Mouse (Mus musculus): ENCODE data around the gene Srcin1. TPM values are rescaled to one million over a fixed set of nuclear protein-coding genes. Genes with fewer than 3 reads are reported as not detected.

Srcin1 gene
- 0.02 TPM in 1 of 2 replicates, not detected in the other for polyA plus RNA-seq (2015; fragmentation: Nextera tagmentation; extraction: Ambion mirVana)

DNA sequence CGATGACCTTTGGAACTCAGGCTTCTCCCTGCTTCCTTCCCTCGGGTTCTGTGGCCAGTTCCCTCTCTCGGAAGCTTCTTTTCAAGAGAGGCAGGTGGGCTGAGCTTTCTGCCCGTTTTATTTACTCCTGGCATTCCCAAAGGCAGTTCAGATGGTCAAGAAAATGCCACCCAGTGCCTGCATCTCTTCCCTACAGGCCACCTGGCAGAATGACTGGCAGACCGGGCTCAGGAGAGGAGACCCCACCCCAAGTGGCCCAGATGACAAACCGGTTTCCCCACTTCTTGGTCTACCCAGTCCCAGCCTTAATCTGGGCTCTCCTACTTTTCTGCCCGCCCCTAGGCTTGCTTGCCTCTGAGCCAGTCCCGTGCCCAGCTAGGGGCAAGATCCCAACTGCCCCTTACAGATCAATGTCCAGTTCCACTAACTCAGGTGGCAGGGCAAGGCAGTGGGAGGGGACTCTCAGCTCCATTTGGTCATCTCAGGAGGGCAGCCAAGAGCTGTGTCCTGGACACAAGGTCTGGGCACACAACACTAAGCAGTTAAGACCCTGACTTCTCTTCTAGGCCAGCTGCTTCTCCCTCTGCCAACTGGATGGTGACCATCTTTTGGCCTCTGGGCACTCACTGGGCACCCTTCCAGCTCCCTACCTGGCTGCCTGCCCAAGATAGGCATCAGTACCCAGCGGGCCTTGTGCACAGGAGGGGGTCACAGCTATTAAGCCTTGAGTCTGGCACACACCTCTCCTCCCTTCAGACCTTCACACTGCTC lies at the start of gene Srcin1:
Gene Srcin1, minus strand, starts transcription at position 51 of the 771 bp plus-strand sequence.
- peaks cover 94% of the 10 kb centered on the region for H3K27me3 ChIP-seq
- H3K9ac ChIP-seq = no peak within 1 kb of the TSS; the same call in 1 of the 2 replicates
- no peaks in the 10 kb centered on the region for H3K9me3 ChIP-seq (replicated peaks)
- peak within 1 kb of the TSS; percentile 79 for H3K4me2 ChIP-seq
- 24% methylated on average over 9 of the region's 9 CpGs for WGBS (ENCODE audit: insufficient replicate concordance)
- no peak for ATAC-seq (ENCODE audit: insufficient read depth)
- peak within 1 kb of the TSS; percentile 54 for H3K4me3 ChIP-seq (replicated peaks)
- H3K27ac ChIP-seq (replicated peaks) = no peak within 1 kb of the TSS
- H3K4me1 ChIP-seq (replicated peaks) = peaks cover 18% of the 10 kb centered on the region
- no peaks in the 10 kb centered on the region for H3K36me3 ChIP-seq (replicated peaks)

DNA sequence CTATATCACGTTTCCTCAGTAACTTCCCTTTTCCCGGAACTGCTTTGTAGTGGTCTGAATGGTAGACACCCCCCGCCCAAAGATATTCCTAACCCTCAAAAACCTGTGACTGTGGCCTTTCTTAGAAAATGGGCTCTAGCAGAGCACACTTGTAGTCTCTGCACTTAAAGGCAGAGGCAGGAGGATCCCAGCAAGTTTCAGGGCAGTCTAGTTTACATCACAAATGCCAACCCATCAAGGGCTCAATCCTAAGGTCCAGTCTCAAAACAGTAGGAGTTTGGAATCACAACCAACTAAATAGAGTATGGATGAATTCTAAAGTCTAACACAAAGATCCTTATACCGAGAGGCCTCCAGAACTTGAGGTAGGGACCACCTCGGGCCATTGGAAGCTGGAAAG lies 49.6 kb upstream of the Srcin1 start:
- no peak overlapping the region for H3K4me2 ChIP-seq
- H3K9ac ChIP-seq = no peak overlapping the region
- H3K9me3 ChIP-seq (replicated peaks) = no peaks in the 10 kb centered on the region
- peaks cover 21% of the 10 kb centered on the region for H3K4me1 ChIP-seq (replicated peaks)
- no peaks in the 10 kb centered on the region for H3K36me3 ChIP-seq (replicated peaks)
- peaks cover 80% of the 10 kb centered on the region for H3K27me3 ChIP-seq
- no peak overlapping the region for H3K27ac ChIP-seq (replicated peaks)
- no peak overlapping the region for H3K4me3 ChIP-seq (replicated peaks)
- 27% methylated on average over 5 of the region's 5 CpGs for WGBS (ENCODE audit: insufficient replicate concordance)
- no peak for ATAC-seq (ENCODE audit: insufficient read depth)

DNA sequence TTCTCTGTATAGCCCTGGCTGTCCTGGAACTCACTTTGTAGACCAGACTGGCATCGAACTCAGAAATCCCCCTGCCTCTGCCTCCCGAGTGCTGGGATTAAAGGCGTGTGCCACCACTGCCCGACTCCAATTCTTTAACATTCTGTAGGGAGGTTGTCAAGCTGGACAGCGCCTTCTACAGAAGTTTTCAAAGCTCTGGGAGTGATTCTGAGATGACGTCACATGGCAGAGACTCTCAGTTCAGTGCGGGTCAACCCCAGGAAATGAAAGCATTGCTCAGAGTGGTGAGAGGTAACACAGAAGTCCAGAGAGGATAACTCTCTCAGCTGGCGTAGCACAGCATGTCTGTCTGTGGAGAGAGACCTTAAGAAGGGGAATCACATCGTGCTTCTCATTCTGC lies 47.2 kb upstream of the Srcin1 start:
- Histone ChIP-seq H3K9ac (no peak overlapping the region), H3K36me3 (replicated peaks) (no peaks in the 10 kb centered on the region), H3K4me3 (replicated peaks) (no peak overlapping the region), H3K4me1 (replicated peaks) (peaks cover 8% of the 10 kb centered on the region), H3K9me3 (replicated peaks) (no peaks in the 10 kb centered on the region), H3K27ac (replicated peaks) (no peak overlapping the region), H3K27me3 (peaks cover 68% of the 10 kb centered on the region), H3K4me2 (no peak overlapping the region)
- 39% methylated on average over 9 of the region's 9 CpGs for WGBS (ENCODE audit: insufficient replicate concordance)
- ATAC-seq (ENCODE audit: insufficient read depth) = no peak

DNA sequence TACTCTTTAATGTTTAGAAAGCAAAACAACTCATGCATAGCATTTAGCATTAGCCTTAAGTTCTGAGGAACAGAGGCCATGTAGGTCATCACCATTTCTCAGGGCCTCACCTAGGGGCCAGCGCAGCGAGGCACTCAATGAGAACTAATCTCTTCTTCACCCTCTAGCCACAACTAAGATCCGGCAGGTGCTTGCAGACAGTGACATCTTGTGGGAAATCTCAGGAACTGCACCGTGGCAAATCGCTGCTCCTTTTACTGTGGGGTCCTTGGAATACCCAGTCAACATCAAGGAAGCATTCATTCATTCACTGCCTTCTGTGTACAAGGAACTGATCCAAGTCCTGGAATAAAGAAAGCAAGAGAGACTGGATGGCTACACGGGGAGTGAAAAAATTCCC lies 46.5 kb upstream of the Srcin1 start:
- Histone ChIP-seq H3K4me2 (no peak overlapping the region), H3K9ac (no peak overlapping the region), H3K4me3 (replicated peaks) (no peak overlapping the region), H3K36me3 (replicated peaks) (no peaks in the 10 kb centered on the region), H3K4me1 (replicated peaks) (peaks cover 7% of the 10 kb centered on the region), H3K9me3 (replicated peaks) (no peaks in the 10 kb centered on the region), H3K27me3 (peaks cover 68% of the 10 kb centered on the region), H3K27ac (replicated peaks) (no peak overlapping the region)
- ATAC-seq (ENCODE audit: insufficient read depth) = no peak
- 3% methylated on average over 6 of the region's 6 CpGs for WGBS (ENCODE audit: insufficient replicate concordance)

DNA sequence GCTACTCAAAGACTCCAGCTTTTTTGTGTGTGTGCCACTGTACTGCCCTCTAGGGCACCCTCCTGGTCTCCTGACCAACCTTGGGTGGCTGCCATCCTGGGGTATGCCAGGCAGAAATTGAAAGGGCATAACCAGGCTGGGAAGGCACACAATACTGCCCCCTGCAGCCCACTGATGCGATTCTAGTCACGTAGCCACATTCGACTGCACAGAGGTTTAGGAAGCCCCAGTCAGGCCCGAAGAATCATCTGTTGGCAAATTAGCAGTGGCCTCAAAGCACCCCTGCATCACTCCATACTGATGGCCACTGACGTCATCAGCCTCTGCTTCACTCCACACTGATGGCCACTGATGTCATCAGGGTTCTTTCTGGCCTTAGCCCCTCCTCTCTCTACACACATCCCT lies 43.4 kb upstream of the Srcin1 start:
- Histone ChIP-seq H3K4me3 (replicated peaks) (no peak overlapping the region), H3K9ac (no peak overlapping the region), H3K4me2 (no peak overlapping the region), H3K4me1 (replicated peaks) (peaks cover 5% of the 10 kb centered on the region), H3K9me3 (replicated peaks) (no peaks in the 10 kb centered on the region), H3K27me3 (peaks cover 59% of the 10 kb centered on the region), H3K27ac (replicated peaks) (no peak overlapping the region), H3K36me3 (replicated peaks) (no peaks in the 10 kb centered on the region)
- WGBS (ENCODE audit: insufficient replicate concordance) = 39% methylated on average over 5 of the region's 5 CpGs
- no peak for ATAC-seq (ENCODE audit: insufficient read depth)

DNA sequence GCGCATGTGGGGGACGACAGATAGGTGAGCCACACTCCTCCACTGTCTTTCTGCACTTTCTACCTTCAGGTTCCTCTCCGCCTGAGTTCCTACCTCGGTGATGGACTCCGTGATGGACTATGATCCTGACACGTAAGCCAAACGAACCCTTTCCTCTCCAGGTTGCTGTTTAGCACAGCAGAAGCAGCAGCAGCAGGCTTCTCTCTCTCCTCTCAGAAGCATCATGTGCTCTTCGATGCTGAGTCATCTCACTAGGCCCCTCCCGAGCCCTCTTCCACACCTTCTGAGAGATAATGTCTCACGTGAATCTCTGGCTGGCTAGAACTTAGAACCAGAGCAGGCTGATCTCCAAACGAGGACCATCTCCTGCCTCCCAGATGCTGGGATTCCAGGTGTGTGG lies 42.4 kb upstream of the Srcin1 start:
- H3K4me3 ChIP-seq (replicated peaks) = no peak overlapping the region
- H3K4me1 ChIP-seq (replicated peaks) = peaks cover 5% of the 10 kb centered on the region
- H3K27ac ChIP-seq (replicated peaks) = no peak overlapping the region
- WGBS (ENCODE audit: insufficient replicate concordance) = 32% methylated on average over 11 of the region's 11 CpGs
- no peak overlapping the region for H3K4me2 ChIP-seq
- no peak overlapping the region for H3K9ac ChIP-seq
- H3K27me3 ChIP-seq = peaks cover 49% of the 10 kb centered on the region
- H3K9me3 ChIP-seq (replicated peaks) = no peaks in the 10 kb centered on the region
- no peaks in the 10 kb centered on the region for H3K36me3 ChIP-seq (replicated peaks)
- no peak for ATAC-seq (ENCODE audit: insufficient read depth)

DNA sequence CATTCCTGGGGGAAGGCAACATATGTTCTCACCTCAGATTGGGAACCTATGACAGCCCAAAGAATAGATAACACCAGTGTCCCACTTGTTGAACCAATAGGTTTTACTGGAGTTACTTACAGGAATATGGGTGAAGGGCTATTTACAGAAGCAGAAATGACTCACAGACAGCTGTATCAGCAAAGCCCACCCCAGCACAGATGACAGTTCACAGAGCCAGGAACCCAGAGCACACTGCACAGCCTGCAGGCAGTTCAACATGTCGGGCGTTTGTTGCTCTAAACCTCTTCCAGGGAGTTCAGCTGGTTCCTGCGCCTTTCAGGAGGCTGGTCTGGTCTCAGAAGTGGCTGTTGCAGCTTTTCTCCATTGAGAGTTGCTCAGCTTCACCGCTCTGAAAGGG lies 39.3 kb upstream of the Srcin1 start:
- Histone ChIP-seq H3K27ac (replicated peaks) (no peak overlapping the region), H3K36me3 (replicated peaks) (no peaks in the 10 kb centered on the region), H3K9me3 (replicated peaks) (no peaks in the 10 kb centered on the region), H3K9ac (no peak overlapping the region), H3K4me1 (replicated peaks) (peaks cover 5% of the 10 kb centered on the region), H3K4me3 (replicated peaks) (no peak overlapping the region), H3K27me3 (peaks cover 45% of the 10 kb centered on the region), H3K4me2 (no peak overlapping the region)
- ATAC-seq (ENCODE audit: insufficient read depth) = no peak
- 56% methylated on average over 4 of the region's 4 CpGs for WGBS (ENCODE audit: insufficient replicate concordance)

DNA sequence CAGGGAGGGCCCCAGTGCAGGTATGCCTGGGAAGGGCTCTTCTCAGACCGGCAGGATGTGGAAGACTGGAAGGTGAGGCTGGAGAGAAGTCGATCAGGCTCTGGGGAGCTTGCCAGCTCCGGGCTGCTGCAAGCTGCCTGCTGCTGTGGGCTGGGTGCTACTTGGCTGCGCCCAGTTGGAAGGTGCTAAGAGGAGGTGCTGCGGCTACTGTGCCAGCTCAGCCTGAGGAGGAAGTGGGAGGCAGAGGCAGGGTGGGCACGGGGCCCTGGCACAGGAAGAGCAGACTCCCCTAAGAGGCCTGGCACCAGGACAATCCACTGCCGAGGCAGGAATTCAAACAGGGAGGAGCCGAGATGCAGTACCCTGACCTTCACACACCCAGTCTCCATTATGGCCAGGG lies 35.1 kb upstream of the Srcin1 start:
- Histone ChIP-seq H3K36me3 (replicated peaks) (no peaks in the 10 kb centered on the region), H3K4me1 (replicated peaks) (no peaks in the 10 kb centered on the region), H3K9me3 (replicated peaks) (no peaks in the 10 kb centered on the region), H3K27me3 (peaks cover 26% of the 10 kb centered on the region; the same call in 1 of the 2 replicates), H3K4me2 (no peak overlapping the region), H3K27ac (replicated peaks) (no peak overlapping the region), H3K4me3 (replicated peaks) (no peak overlapping the region), H3K9ac (no peak overlapping the region)
- 46% methylated on average over 8 of the region's 8 CpGs for WGBS (ENCODE audit: insufficient replicate concordance)
- no peak for ATAC-seq (ENCODE audit: insufficient read depth)

DNA sequence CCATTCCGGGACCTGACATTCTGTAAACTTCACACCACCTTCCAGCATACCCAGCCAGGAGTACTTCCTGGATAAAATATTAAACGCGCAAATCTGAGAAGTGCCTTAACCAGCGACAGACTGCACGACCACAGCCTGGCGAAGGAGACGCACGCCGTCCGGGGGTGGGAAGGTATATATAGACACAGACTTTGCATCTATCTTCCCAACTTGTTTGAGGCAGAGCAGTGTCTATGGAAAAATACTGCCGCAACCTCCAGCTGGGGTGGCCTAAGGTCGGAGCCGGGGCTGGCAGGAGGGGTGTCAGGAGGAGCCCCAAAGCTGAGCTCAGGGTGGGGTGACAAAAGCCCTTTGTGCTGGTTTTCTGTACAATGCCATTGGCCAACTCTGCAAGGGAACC lies 33.8 kb upstream of the Srcin1 start:
- Histone ChIP-seq H3K27ac (replicated peaks) (no peak overlapping the region), H3K4me3 (replicated peaks) (no peak overlapping the region), H3K36me3 (replicated peaks) (no peaks in the 10 kb centered on the region), H3K27me3 (peaks cover 15% of the 10 kb centered on the region; the same call in 1 of the 2 replicates), H3K4me1 (replicated peaks) (no peaks in the 10 kb centered on the region), H3K9me3 (replicated peaks) (no peaks in the 10 kb centered on the region), H3K4me2 (no peak overlapping the region), H3K9ac (no peak overlapping the region)
- no peak for ATAC-seq (ENCODE audit: insufficient read depth)
- 74% methylated on average over 13 of the region's 13 CpGs for WGBS (ENCODE audit: insufficient replicate concordance)

DNA sequence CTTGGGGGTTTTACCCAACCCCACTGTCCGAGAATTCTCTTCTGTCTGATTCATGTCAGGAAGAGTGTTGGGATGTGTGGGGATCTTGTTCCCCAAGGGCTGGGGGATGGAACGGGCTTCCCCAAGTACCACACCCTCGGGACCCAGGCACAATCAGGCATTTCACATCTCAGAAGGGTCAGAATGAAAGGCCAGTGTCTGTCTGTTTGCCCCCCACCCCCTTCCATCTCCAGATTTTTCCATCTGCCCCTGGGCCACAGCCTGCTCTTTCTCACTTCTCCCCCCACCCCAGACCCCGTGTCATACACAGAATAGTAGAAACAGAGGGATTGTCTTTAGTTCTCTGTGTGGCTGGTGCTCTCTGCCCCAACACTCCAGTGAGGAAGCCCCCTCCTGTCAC lies 32.9 kb upstream of the Srcin1 start:
- H3K4me3 ChIP-seq (replicated peaks) = no peak overlapping the region
- H3K9me3 ChIP-seq (replicated peaks) = no peaks in the 10 kb centered on the region
- no peak overlapping the region for H3K27ac ChIP-seq (replicated peaks)
- 40% methylated on average over 4 of the region's 4 CpGs for WGBS (ENCODE audit: insufficient replicate concordance)
- no peak overlapping the region for H3K9ac ChIP-seq
- ATAC-seq (ENCODE audit: insufficient read depth) = no peak
- H3K4me2 ChIP-seq = no peak overlapping the region
- H3K4me1 ChIP-seq (replicated peaks) = no peaks in the 10 kb centered on the region
- H3K36me3 ChIP-seq (replicated peaks) = no peaks in the 10 kb centered on the region
- H3K27me3 ChIP-seq = peaks cover 15% of the 10 kb centered on the region; the same call in 1 of the 2 replicates

DNA sequence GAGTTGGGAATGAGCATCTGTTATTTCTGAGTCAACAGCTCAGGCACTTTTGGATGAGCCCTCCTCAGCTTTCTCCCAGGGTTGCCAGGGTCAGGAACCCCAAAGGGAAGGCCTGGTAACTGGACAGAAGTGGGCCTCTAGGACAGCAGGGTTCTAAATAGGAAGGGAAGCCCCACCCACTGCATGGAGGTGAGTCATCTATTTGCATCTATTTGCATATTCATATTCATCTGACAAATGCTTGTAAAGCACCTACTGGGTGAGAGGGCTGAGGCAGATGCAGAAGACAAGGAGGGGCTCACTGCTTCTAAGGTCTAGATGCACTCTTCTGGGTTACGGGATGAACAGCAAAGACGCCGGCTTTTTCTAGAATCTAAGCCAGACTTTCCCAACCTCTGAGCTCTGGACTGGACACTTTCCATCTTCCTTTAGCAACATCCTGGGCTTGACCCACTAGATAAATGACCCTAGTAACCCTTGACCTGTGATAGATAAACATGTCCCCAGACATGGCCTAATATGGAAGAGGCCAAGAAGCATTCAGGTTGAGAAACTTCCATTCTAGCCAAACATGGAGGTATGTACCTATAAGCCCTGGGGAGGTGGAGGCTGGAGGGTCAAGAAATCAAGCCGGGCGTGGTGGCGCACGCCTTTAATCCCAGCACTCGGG lies 31.2 kb upstream of the Srcin1 start:
- H3K27ac ChIP-seq (replicated peaks) = no peak overlapping the region
- H3K36me3 ChIP-seq (replicated peaks) = no peaks in the 10 kb centered on the region
- no peak overlapping the region for H3K9ac ChIP-seq
- H3K4me1 ChIP-seq (replicated peaks) = no peaks in the 10 kb centered on the region
- 83% methylated on average over 8 of the region's 8 CpGs for whole genome bisulfite sequencing (ENCODE audit: insufficient replicate concordance)
- H3K4me2 ChIP-seq = no peak overlapping the region
- H3K4me3 ChIP-seq (replicated peaks) = no peak overlapping the region
- ATAC-seq (ENCODE audit: insufficient read depth) = no peak
- peaks cover 25% of the 10 kb centered on the region for H3K27me3 ChIP-seq
- no peaks in the 10 kb centered on the region for H3K9me3 ChIP-seq (replicated peaks)

Data from liver, embryonic 15.5 days (tissue).